Mouse (Mus musculus) kidney, adult 18-20 months (tissue): ENCODE data around the gene Prr14l.
"Not testable (repeated sequence)": the region's sequence is repeated elsewhere in the genome, so short reads cannot be mapped to it uniquely, and the experiment has no call there.

Experiments
- DNase-seq: peaks from one replicate; pipeline ENCODE4 v3.0.0; 2021

Prr14l gene

DNA sequence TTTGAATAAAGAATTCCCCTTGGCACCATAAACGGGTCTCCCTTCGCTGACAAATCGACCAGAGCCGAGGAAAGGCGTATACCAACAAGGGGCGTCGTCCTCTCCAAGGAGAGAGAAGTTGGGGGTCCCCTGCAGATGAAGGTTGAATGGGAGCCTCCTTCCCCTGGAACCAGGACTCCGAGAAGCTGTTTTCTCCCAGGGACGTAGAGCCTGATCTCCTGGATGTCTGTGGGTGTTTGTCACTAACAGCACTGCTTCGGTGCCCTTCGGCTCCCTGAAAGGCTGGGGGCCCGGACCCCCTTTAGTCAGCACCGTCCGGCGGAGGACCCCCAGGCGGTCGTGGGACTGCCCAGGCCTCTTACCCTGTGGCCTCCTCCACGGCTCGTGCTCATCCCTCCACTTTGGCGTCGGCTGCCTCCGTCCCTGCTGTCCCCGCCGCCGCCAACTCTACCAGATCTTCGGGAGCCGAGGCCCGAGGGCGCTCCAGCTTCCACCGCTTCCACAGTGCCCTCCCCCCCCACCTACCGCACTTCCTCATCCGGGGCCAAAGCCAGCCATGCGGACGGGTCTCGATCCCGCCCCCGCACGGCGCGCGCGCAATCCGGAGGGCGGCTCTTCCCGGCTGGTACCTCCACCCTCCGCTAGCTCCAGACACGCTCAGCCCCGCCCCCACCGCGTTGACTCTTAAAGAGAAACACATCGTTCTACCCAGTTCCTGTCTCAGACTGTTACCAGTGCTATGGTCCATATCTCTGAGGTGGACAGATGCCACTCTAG is at the start of gene Prr14l:
Gene Prr14l (minus strand): TSS at position 526 of the 777 bp plus-strand sequence.
- DNase-seq = peak; percentile 99

GRCm38 (mm10) chr5:32886739-32887138 is 32.7 kb upstream of the Prr14l start:
- no peak for DNase-seq

DNA sequence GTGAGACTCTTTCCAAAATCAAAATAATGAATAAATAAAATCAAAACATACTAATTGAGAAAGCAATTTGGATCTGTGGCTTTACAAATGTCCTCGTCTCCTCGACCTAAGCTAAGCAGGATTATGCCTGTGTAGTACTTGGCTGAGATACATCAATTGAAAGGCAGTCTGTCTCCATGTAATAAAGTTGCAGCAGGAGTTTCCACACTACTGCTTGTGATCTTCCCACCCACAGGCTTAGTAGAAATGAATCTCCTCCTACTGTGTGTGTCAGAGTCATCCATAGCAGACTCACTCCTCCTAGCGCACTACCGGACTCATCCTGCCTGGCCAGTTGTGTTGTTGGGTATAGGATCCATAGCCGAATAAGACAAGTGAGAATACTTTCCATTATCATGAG is 18.3 kb upstream of the Prr14l start:
- DNase-seq = no peak

DNA sequence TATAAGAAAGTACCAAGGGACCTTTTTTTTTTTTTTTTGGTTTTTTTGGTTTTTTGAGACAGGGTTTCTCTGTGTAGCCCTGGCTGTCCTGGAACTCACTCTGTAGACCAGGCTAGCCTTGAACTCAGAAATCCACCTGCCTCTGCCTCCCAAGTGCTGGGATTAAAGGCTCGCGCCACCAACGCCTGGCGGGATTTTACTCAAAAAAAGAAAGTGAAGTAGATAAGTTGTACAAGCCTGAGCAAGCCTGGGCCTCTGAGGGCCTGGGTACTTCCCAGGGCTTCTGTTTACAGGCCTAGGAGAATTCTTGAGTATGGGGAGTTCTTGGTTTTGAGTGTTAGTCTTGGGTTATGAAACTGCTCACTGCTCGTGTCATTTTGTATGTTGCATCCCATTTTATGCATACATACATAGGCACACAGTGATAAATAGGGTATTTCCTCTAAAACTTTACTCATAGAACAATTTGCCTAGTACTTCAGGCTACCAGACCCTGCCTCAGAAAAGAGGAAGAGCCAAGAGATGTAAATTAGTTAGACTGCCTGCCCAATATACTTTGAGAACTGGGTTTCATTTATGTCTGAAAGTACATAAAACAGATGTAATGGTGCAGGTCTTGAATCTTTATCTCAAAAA is 15.5 kb upstream of the Prr14l start:
- no peak for DNase-seq

- peak; percentile 93 for DNase-seq
These were observed 9.5 kb upstream of the Prr14l start, which contains the start of gene Depdc5 for GRCm38 (mm10) chr5:32863253-32864228. Depdc5 (plus strand) TSS chr5:32863701.

DNA sequence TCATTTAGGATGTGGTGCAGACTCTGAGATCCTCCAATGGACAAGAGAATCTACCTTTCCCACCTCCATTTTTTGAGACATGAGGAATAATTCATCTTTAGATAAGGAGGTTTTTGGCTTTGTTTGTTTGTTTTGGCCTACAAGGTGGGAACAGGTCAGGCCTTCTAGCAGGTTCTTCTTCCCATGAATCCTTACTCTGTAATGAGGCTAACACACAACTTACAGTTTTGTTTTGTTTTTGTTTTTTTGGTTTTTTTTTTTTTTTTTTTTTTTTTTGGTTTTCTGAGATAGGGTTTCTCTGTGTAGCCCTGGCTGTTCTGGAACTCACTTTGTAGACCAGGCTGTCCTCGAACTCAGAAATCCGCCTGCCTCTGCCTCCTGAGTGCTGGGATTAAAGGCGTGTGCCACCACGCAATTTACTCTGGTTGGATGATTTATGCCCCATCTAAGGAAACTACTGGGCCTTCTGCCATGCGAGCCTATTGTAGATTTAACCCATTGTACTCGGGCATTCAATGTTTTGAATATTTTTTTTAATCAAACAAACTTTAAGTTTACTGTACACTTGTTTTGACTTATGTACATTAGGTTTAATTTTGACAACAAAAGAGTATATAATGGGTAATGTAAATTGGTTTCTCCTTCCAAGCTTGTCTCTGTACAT is 8.5 kb upstream of the Prr14l start:
- DNase-seq = peak; percentile 19

- DNase-seq = no peak
These were observed 7.0 kb upstream of the Prr14l start for GRCm38 (mm10) chr5:32861082-32861481.

DNA sequence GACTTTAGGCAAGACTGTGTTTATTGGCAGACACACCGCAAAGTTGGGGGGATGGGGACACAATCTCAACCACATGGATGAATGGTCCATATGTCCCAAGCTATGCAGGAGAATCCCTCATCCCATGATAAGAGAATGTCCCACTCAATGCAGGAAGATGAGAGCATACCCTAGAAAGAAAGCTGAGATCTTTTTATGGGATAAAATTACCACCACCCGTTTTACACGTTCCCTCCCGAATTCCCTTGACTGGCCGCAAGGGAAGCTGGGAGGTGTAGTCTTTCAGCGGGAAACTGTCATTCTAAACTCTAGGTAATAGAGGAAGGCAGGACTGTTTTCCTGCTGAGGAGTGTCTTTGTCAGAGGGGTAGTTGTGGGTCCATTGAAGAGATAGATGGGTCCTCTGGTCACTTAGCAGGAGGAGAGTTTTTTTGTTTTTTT is 3.7 kb upstream of the Prr14l start:
- peak; percentile 61 for DNase-seq

- DNase-seq = not testable (repeated sequence)
These were observed 1.2 kb upstream of the Prr14l start for GRCm38 (mm10) chr5:32855274-32855673.

- DNase-seq = no peak
These were observed 762 bp upstream of the Prr14l start for GRCm38 (mm10) chr5:32854818-32855217.

DNA sequence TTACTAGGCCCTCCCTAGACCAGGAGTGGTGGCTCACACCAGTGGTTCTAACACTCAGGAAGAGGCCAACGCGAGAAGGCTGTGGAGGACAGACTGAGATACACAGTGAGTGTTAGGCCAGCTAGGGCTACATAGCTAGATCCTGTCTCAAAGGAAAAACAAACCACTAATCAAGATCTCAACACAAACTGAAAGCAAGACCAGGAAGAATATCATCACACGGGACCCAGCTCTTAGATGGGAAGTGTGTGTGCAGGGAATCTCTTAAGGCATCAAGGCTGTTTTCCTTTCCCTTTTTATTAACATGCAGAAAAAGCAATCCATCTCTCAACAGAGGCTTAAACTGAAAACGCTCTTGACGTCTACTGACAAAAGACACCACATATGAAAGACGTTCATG is 2.0 kb downstream of the Prr14l start:
- DNase-seq = no peak

DNA sequence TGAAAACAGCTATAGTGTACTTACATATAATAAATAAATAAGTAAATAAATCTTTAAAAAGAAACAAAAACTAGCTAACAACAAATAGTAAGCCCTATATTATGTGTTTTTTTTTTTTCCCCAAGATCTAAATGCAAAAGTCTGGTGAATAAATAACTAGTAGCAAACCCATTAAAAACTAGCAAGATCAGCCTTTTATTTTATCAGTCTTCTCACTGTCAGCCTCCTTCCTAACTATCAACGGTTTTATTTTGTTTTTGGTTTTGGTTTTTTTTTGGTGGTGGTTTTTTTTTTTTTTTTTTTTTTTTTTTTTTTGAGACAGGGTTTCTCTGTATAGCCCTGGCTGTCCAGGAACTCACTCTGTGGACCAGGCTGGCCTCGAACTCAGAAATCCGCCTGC is 4.5 kb downstream of the Prr14l start:
- DNase-seq = not testable (repeated sequence)

DNA sequence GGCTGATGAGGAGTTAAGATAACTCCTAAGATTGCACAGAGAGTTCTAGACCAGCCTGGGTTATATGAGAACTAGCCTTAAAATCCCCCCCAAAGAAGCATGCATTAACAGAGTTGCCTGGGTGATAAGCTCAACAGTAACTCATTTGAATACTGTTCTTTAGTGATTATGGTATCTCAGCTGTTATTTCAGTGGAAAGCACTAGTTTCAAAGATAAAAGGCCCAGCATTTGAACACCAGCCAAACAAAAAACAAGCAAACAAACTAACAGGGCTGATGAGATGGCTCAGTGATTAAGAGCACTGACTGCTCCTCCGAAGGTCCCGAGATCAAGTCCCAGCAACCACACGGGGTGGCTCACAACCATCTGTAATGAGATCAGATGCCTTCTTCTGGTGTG is 4.9 kb downstream of the Prr14l start:
- no peak for DNase-seq

DNA sequence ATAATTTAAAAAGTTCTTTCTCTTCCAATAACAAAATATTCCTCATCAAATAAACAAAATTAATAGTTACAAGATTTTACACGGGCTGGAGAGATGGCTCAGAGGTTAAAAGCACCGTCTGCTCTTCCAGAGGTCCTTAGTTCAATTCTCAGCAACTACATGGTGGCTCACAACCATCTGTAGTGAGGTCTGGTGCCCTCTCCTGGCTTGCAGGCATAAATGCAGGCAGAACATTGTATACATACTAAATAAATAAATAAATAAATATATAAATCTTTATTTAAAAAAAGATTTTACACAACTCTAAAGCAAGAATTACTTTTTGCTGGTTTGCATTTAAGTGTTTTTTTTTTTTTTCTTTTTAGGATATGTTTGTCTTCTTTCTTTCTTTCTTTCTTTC is 14.0 kb downstream of the Prr14l start:
- no peak for DNase-seq

- no peak for DNase-seq
These were observed 17.1 kb downstream of the Prr14l start for GRCm38 (mm10) chr5:32836976-32837375.

DNA sequence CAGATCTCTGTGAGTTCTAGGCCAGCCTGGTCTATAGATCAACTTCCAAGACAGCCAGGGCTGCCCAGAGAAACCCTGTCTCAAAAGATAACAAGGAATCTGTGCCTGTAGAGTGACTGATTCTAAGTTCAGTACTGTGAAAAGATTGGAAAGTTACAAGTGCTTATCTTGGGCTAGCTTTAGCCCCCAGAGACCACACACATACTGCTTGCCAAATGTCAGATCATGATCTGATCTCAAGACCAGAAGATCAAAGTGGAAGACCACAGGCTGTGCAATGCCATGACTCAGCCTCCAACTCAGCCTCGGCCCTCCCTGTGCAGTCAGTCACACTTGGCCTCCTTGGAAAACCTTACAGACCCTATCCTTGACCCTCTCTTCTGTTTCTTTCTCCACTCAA is 19.6 kb downstream of the Prr14l start:
- no peak for DNase-seq

DNA sequence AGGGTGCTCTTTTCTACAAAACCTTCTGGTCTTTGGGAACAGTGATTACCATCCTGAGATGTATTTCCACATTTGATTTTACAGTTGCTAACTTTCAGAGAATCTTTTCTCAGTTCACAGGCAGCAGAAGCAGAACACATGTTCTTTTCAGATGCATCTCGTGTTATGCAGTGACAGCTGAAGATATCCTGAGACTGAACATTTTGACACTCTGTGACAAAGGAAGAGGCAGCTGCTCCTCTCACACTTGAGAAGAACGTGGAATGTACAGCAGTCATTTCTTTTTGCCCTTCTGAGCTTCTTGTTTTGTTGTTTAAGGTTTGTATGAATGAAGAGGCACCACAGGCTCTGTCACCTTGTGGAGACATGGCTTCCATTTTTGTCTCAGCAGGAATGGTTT is 24.0 kb downstream of the Prr14l start:
- no peak for DNase-seq

GRCm38 (mm10) chr5:32828766-32829165 is 25.3 kb downstream of the Prr14l start:
- not testable (repeated sequence) for DNase-seq

GRCm38 (mm10) chr5:32827009-32827408 is 27.0 kb downstream of the Prr14l start, which contains the start of gene Gm20671:
Gm20671 (minus strand) TSS chr5:32827109.
- DNase-seq = no peak

- DNase-seq = no peak
These were observed 33.6 kb downstream of the Prr14l start for GRCm38 (mm10) chr5:32820471-32820870.

- DNase-seq = no peak
These were observed 38.7 kb downstream of the Prr14l start for GRCm38 (mm10) chr5:32815396-32815795.

- not testable (repeated sequence) for DNase-seq
These were observed 67.6 kb downstream of the Prr14l start for GRCm38 (mm10) chr5:32786454-32786853.
